Mouse (Mus musculus) neural tube, postnatal 0 days (tissue): ENCODE measurements around the gene Olfr1388. TPM values are rescaled to one million over a fixed set of nuclear protein-coding genes. Genes with fewer than 3 reads are reported as not detected.

ENCODE experiments used
- polyA plus RNA-seq: library from polyadenylated mRNA; unstranded; fragments of >200 nt; fragmentation: Nextera tagmentation; extraction: Ambion mirVana; gene quantifications from 2 replicates; pipeline ENCODE4 v1.2.1, GENCODE M21; 2015

Gene Olfr1388
- 0.08 TPM in 1 of 2 replicates, not detected in the other for polyA plus RNA-seq

GRCm38 (mm10) chr11:49436411-49436810 lies at the start of gene Olfr1388:
TSS of gene Olfr1388 (plus strand) at chr11:49436624.

DNA sequence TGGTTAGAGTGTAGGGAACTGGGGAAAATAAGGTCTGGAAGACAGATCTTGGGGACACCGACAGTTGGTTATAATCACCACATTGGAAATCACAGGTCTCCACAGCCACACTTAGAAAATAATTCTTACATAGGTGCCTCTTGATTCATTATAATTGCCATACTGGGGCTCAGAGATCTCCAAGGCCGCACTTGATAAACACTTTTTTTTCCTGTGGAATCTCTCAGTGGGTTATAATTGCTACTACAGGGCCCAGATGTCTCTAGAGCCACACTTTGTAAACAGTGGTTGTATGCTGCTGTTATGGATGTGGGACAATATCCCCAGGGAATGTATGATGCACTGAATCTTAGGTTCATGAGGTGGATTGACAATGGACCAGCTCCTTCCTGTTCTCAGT lies 13.7 kb upstream of the Olfr1388 start, which contains the start of gene Olfr1389:
Olfr1389 (plus strand) TSS at position 301 of the 400 bp plus-strand sequence.

DNA sequence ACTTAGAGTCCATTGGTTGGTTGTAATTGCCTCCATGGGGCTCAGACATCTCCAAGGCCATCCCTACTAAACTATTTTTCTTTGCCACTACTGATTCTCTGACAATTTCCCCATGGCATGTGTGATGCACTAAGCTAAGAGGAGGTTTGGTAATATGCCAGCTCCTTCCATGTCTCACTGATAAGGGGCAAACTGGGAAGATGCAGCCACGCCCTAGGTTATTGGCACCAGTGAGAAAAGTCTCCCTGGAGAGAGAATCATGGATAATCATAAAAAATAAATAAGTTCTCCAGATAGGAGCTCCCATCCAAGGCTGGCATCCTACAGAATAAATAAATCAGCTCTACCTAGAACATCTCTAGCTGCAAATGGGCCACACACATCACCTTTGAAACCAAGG lies 18.6 kb downstream of the Olfr1388 start, which contains the start of gene Olfr1387:
Olfr1387 (plus strand) TSS at position 301 of the 400 bp plus-strand sequence.

DNA sequence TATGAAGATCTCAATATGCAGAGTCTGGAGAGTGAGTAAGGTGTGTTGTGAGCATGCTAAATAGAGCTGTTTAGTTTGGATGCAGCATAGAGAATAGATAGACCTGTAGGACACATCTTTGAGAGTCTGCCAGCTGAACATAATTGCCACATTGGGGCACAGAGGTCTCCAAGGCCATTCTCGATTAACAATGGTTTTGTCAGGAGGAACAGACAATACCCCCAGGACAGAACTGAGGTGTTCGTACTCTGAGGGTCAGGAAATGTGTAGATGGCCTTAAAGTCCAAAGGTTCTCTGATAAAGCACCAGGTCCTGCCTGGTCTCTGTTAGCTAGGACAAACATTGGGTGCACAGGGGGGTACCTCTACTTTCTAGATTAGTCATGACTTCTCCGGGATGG lies 28.3 kb downstream of the Olfr1388 start, which contains the start of gene Olfr1386:
Olfr1386 (plus strand) TSS at position 301 of the 400 bp plus-strand sequence.

GRCm38 (mm10) chr11:49488770-49489169 lies 52.3 kb downstream of the Olfr1388 start, which contains the start of gene Olfr1385:
TSS of gene Olfr1385 (plus strand) at chr11:49489070.

Other genes with a start within 250 kb of the Olfr1388 start
- 0.38 and 0.53 TPM in 2 replicates for gene Btnl9, start 249.5 kb upstream of the Olfr1388 start, polyA plus RNA-seq
- gene Zfp62, start 233.3 kb upstream of the Olfr1388 start, polyA plus RNA-seq, result 24.4 and 24.8 TPM in 2 replicates
- gene Mgat1, start 192.4 kb upstream of the Olfr1388 start, polyA plus RNA-seq, result 34.4 and 34.9 TPM in 2 replicates
- 0.17 TPM in 1 of 2 replicates, not detected in the other for gene Olfr1393, start 158.3 kb upstream of the Olfr1388 start, polyA plus RNA-seq
- gene Olfr1392, start 151.3 kb upstream of the Olfr1388 start, polyA plus RNA-seq, result 0.08 and 0.11 TPM in 2 replicates
- not detected in 2 replicates for gene Olfr10, start 131.9 kb upstream of the Olfr1388 start, polyA plus RNA-seq
- gene Olfr1391, start 113.9 kb upstream of the Olfr1388 start, polyA plus RNA-seq, result not detected in 2 replicates
- not detected in 2 replicates for gene Olfr1390, start 101.4 kb upstream of the Olfr1388 start, polyA plus RNA-seq
- gene Olfr1389, start 13.6 kb upstream of the Olfr1388 start, polyA plus RNA-seq, result not detected in 2 replicates
- not detected in 2 replicates for gene Olfr1387, start 18.7 kb downstream of the Olfr1388 start, polyA plus RNA-seq
- gene Olfr1386, start 28.4 kb downstream of the Olfr1388 start, polyA plus RNA-seq, result not detected in 2 replicates
- gene Olfr1385, start 52.4 kb downstream of the Olfr1388 start, polyA plus RNA-seq, result not detected in 2 replicates
- gene Olfr1384, start 70.1 kb downstream of the Olfr1388 start, polyA plus RNA-seq, result not detected in 2 replicates
- not detected in 2 replicates for gene Olfr1383, start 83.0 kb downstream of the Olfr1388 start, polyA plus RNA-seq
- not detected in 2 replicates for gene Olfr1382, start 91.6 kb downstream of the Olfr1388 start, polyA plus RNA-seq
- not detected in 2 replicates for gene Olfr1381, start 106.8 kb downstream of the Olfr1388 start, polyA plus RNA-seq
- gene Olfr1380, start 120.3 kb downstream of the Olfr1388 start, polyA plus RNA-seq, result not detected in 2 replicates
- gene Flt4, start 172.6 kb downstream of the Olfr1388 start, polyA plus RNA-seq, result 0.95 and 1.4 TPM in 2 replicates
- gene Scgb3a1, start 227.0 kb downstream of the Olfr1388 start, polyA plus RNA-seq, result 0.53 and 1.1 TPM in 2 replicates